Mouse (Mus musculus) T-cell, adult 2 months (primary cell): Measurements from ENCODE around the gene Scgb1b30.
"Not testable (repeated sequence)": the region's sequence is repeated elsewhere in the genome, so short reads cannot be mapped to it uniquely, and the experiment has no call there.

ENCODE experiments used
- DNase-seq: peaks from one replicate; pipeline ENCODE4 v3.0.0; 2022; ENCODE audit warnings: low spot score

The Scgb1b30 gene

DNA sequence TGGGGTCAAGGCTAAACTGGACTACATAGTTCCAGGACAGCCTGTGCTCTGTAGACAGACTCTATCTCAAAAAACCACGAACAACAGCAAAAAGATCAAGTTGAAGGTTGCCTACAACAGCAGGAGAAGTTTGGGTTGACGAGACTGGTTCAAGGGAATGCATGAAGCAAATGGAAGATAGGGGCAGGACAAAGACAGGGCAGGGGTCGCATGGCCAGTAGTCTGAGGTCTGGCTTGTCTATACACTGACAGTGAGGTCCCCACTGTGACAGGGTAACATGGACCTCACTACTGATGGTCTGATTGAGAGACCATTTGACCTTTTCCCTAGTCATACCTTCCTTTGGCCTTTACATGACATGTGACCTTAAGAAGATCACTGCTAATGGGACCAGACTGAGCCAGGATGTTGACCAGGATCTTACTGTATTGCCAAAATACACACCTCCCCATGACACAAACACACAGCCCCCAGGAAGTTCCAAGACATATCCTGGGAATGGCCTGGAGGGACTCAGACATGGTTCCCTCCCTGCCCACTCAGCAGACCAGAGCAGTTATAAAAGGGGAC, at the start of gene Scgb1b30:
Scgb1b30 (plus strand) TSS at position 521 of the 571 bp plus-strand sequence.
- DNase-seq, result no peak

- not testable (repeated sequence) for DNase-seq
These were observed 27.1 kb upstream of the Scgb1b30 start for GRCm38 (mm10) chr7:34068132-34068531.

DNA sequence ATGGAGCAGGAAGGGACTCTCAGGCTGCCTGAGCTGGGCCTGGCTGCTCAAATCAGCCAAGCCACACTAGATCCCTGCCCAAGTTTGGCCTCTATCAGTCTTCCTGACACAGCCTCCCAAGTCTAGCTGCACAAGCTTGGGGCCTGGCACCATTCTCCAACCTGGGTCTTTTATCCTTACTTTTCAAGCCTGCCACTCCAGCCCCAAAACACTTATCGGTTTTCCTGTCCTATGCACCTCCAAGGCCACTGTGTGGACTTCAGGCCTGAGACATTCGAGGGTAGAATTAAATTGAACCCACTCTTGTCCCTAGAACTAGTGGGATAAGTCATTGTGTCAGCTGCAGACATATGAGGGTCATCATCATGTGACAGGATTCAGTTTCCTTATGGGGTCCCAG, 4.8 kb downstream of the Scgb1b30 start:
- no peak for DNase-seq

DNA sequence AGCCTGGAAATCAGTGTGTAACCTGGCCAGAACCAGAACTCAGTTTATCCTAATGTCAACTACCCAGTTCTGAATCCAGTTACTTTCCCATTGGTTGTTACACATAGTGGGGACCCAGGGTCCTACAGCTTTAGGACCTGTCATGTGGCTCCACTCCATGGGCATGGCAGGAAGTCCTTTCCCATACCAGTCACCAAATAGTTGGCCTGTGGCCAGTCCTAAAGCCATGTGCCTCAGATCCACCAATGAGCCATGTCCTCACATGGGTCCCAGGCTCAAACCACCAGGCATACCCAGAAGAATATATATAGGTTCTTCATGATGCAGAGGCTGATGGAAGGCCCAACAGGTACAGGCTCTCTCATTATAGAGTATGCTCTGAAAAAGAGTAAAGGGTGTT, 6.0 kb downstream of the Scgb1b30 start:
- DNase-seq, result no peak

DNA sequence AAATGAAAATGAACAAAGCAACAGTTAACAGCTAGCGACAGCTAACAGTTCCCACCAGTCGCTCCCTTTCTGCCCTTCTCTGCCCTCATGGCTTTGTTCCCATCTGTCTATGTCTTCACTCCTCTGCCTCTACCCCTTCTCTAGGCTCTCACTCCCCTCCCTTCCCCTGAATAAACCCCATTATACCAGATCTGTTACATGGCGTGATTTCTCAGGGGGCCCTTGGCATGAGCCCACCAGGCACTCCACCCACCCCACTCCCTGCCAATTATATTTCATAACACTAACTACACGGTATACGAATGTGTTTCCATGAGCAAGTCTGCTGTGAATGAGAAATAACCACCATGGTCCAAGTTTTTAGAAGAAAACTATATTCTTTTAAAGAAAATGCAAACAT, 14.0 kb downstream of the Scgb1b30 start:
- DNase-seq, result no peak

GRCm38 (mm10) chr7:34116601-34117000, 21.4 kb downstream of the Scgb1b30 start:
- no peak for DNase-seq

GRCm38 (mm10) chr7:34120636-34121035, 25.4 kb downstream of the Scgb1b30 start:
- DNase-seq, result not testable (repeated sequence)

DNA sequence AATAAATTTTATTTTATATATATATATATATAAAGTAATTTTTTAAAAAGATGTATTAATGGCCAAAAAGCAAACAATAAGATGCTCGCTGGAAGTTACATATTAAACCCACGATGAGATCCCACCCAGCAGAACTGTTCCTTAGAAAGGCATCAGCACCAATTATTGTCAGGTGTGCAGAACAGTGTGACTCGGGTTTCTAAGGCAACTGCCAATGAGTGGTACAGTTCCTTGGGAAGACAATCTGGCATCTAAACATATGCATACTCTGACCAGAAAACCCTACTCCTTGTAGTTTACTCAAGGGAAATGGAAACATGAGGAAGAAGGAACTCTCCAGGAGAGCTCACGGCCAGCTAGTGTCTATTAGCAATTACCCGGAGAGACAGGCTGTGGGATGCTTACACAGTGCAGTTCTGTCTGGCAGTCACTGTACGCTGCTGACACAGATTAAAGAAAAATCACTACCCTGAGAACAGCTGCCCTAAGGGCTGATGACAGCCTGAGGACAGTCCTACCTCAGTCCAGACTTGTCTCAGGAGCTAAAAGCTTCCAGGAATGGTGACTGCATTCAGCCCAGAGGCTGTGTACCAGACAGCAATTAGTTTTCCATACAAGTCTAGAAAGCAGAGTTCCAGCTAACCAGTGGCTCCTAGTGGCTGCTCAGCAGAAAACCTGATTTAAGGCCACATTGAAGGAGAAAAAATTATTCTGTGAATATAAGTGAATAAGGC, 27.9 kb downstream of the Scgb1b30 start:
- no peak for DNase-seq

- DNase-seq, result no peak
These were observed 30.1 kb downstream of the Scgb1b30 start for GRCm38 (mm10) chr7:34125346-34125745.

GRCm38 (mm10) chr7:34126291-34126690, 31.1 kb downstream of the Scgb1b30 start:
- no peak for DNase-seq

DNA sequence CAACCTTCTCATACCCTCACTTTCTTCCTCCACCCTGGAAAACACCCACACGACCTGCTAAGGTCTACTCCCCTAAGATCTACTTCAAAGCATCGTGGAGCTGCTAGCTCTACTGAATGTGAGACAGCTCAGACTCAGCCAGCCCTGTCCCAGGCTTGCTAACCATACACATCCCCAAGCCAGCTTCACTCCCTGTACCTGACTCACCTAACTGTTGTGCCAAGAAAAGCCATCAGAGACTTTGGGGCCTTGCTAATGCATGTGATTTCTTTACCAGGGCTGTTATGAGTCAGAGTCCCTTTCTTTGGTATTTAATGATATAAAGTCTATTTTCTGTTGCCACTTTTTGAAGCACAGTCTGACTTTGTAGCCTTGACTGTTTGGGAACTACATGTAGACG, 35.9 kb downstream of the Scgb1b30 start:
- no peak for DNase-seq

DNA sequence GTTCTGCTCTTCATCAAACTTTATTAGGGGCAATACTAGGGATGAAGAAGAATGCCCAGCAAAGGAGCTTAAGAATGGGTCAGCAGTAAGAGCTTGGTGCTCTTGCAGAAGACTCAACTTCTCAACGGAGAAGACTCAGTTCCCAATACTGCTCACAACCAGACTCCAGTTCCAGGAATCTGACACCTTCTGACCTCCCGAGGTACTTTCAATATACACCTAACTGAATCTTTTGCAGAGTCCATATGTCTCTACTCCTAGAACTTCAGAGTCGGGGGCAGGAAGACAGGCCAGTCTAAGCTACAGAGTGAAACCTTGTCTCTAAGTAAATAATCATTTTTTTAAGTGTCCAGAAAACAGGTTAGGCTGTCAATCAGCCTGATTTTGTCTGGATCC, 36.7 kb downstream of the Scgb1b30 start:
- no peak for DNase-seq

DNA sequence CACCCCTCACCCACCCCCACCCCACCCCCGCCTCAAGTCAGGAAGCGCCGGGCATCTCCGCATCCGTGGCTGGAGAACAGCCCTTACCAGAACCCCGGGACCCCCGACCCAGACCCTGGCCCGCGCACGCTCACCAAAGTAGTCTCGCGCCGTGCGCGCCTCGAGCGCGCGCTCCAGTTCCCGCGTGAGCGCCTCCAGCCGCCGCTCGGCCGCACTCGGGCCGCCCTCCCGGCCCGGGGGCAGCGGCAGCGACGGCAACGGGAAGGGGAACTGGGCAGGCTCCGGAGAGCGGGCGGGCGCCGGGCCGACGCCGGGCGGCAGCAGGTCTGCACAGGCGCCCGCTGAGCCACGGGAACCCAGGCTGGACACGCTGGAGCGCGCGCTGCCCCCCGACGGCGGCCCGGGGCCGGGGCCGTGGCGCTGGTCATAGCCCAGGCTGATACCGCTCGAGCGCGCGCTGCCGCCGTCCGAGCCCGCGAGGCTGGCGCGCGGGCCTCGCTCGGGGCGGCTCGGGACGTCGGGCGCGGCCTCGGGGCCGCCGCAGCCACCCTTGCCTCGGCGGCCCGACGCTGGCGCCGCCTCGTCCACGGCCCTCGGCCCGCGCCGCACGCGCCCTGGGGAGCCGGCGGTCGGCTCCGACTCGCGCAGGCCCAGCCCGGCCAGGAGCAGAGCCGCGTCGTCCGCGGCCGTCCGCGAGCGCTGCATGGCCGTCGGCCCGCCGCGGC, 37.3 kb downstream of the Scgb1b30 start:
- no peak for DNase-seq

DNA sequence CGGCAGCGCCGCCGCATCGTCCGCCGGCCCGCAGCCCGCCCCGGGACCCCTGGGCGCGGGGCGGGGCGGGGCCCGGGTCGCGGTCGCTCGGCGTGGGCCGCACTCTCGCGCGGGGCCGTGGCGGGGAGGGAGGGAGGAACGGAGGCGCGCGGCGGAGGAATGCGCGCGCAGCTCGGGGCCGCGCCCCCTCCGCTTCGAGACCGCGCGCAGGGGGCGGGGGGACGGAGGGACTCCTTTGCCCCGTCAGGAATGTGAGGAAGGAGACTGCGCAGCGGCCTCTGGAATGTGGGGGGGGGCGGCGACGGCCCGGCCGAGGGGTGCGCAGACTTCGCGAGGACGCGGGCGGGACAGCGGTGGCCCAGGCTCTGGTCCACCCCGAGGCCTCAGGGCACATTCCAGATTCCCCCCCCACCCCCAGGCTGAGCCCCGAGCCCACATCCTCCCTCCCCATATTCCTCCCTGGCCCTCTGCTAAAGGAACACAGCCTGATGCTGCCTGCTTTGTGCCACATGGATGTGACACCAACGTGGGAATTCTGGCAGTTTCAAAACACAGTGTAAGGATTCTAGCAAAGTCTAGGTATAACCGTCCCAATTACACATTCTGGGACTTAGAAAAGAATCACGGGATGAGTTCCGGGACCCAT, 38.0 kb downstream of the Scgb1b30 start, which contains the start of gene Wtip:
Wtip (minus strand) TSS at position 152 of the 646 bp plus-strand sequence.
- no peak for DNase-seq

DNA sequence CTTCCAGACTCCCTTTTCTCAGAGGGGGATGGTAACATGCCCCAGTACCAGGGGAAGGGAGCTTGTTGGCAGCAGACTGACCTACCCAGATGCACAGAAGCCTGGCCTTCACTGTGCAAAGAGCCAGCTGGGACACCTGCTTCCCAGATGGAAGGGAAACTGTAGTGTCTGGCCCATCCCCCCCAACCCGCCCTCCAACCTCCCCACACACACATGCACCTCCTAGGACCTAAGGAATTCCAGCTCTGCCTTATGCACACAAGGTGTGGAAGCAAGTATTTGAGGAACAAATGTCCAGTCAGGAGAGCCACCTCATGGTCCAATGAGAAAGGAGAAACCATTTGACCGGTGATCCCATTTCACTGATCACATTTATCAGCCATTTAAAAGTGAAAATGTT, 39.1 kb downstream of the Scgb1b30 start:
- DNase-seq, result no peak

DNA sequence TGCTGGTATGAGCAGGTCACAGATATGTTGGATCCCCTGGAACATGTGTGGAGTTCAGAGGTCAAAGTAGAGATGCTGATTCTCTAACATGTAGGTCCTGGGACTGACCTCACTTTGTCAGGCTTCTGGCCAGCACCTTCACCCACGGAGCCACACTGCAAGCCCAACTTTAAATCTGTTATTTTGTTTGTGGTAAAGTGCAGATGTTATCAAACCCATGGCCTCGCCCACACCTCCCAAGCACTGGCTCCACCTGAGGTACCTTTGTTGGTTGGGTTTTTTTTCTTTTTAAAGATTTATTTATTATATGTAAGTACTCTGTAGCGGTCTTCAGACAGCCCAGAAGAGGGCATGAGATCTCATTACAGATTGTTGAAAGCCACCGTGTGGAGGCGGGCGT, 44.3 kb downstream of the Scgb1b30 start:
- DNase-seq, result no peak

- no peak for DNase-seq
These were observed 45.9 kb downstream of the Scgb1b30 start for GRCm38 (mm10) chr7:34141123-34141522.

DNA sequence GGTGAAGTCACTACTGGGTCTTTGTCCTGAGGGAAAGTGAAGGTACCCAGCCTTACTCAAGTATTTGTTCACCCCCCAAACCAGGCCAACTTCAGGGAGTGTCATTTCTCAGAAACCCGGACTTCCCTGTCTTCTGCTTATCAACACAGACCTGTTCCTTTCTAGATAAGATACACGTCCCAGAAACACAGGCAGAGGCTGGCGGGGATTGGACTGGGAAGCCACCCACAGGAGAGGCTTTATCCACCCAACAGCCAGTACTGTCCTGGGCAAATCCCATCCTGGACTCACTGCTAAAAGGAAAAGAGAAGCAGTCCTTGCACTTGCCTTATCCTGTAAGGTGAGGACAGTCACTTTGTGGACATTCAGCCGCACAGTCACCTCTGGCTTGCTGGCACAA, 52.0 kb downstream of the Scgb1b30 start:
- DNase-seq, result no peak
